Mouse (Mus musculus) CH12.LX (cell line): Measurements from ENCODE around the gene Wdpcp.

Experiments used
- CTCF ChIP-seq, 2 experiments: IDR thresholded peaks in 1 of 2; conservative IDR thresholded peaks in 1 of 2; 2 replicates each; pipeline ENCODE4 v1.5.1; 2011 to 2012; ENCODE audit warnings: low read depth in 2 of 2, low read length in 2 of 2, improper control_type of control experiment in 1 of 2, inconsistent platforms in 1 of 2, mild to moderate bottlenecking in 1 of 2, moderate library complexity in 1 of 2
- GABPA ChIP-seq: IDR thresholded peaks from 2 replicates; pipeline ENCODE4 v1.6.1; 2012; ENCODE audit warnings: low read depth, low read length, improper control_type of control experiment, inconsistent platforms; ENCODE audit not compliant: insufficient replicate concordance
- POLR2A ChIP-seq: IDR thresholded peaks from 2 replicates; pipeline ENCODE4 v1.6.1; 2011; ENCODE audit warnings: low read depth, mild to moderate bottlenecking, improper control_type of control experiment, low read length
- UBTF ChIP-seq: IDR thresholded peaks from 2 replicates; pipeline ENCODE4 v1.6.1; 2012; ENCODE audit warnings: low read depth, mild to moderate bottlenecking, inconsistent platforms, low read length, improper control_type of control experiment, moderate library complexity

GRCm38 (mm10) chr11:21847040-21847439 lies 275.0 kb downstream of the Wdpcp start:
- TF ChIP-seq POLR2A = no peak
- TF ChIP-seq UBTF = no peak
- TF ChIP-seq CTCF (conservative IDR thresholded peaks at IDR 0.05 in 1 of 2, IDR thresholded peaks at IDR 0.05 in 1 of 2; ENCODE audit: low read depth in 2 of 2, low read length in 2 of 2) = no peak
- no peak for TF ChIP-seq GABPA
